Mouse (Mus musculus): Measurements from ENCODE around the gene Tomm40. TPM values are rescaled to one million over a fixed set of nuclear protein-coding genes. Genes with fewer than 3 reads are reported as not detected.

The Tomm40 gene
- total RNA-seq, 1 experiment: 342 TPM

GRCm38 (mm10) chr7:19750217-19751069, 35.2 kb upstream of the Tomm40 start, which contains the start of gene Nectin2:
Gene Nectin2 (minus strand): TSS chr7:19750483.
- DNase-seq (ENCODE audit: low read depth, low spot score): peak; percentile 83
- in situ Hi-C loops (cut with MboI; ENCODE audit: low sequenced_read_pairs in 2 of 2, unreplicated experiment in 2 of 2): loop anchor here in 1 of 2 experiments (10.0 kb wide), 1 partner anchor 64 kb away; no protein-coding TSS in a partner anchor
- TF ChIP-seq ZNF384 (IDR thresholded peaks at IDR 0.05; ENCODE audit: low read depth, low read length) (no peak), HCFC1 (IDR thresholded peaks at IDR 0.05; ENCODE audit: borderline replicate concordance, insufficient read depth, low read length) (no peak), ZC3H11A (IDR thresholded peaks at IDR 0.05; ENCODE audit: borderline replicate concordance, low read depth, low read length) (peak; percentile 35; the same call in 1 of the 2 replicates)
- peaks cover 7 to 21% of the 10 kb centered on the region in 2 experiments for H3K4me1 ChIP-seq (ENCODE audit: control insufficient read depth in 2 of 2, insufficient read depth in 2 of 2, low read length in 2 of 2, poor library complexity in 1 of 2)
- peak within 1 kb of the TSS; percentile 94 for H3K4me3 ChIP-seq (ENCODE audit: insufficient read depth in 1 of 2, low read depth in 1 of 2, low read length in 2 of 2, poor library complexity in 1 of 2, severe bottlenecking in 1 of 2)
- H3K36me3 ChIP-seq (ENCODE audit: control insufficient read depth, insufficient read depth, low read length, poor library complexity, severe bottlenecking): 0 out of 2 replicates have a peak, but pooled peaks cover 5% of the 10 kb centered on the region
- peak within 1 kb of the TSS; percentile 90 for H3K27ac ChIP-seq (ENCODE audit: insufficient read depth, low read depth, low read length, poor library complexity, severe bottlenecking)
- H3K9me3 ChIP-seq (ENCODE audit: control insufficient read depth, insufficient read depth, low read depth, low read length): no peaks in the 10 kb centered on the region
- peak within 1 kb of the TSS; percentile 95 for H3K9ac ChIP-seq (ENCODE audit: insufficient read depth, low read depth, low read length, poor library complexity, severe bottlenecking)

- peak; percentile 99 for DNase-seq (ENCODE audit: low read depth, low spot score)
- H3K27ac ChIP-seq (ENCODE audit: insufficient read depth, low read depth, low read length, poor library complexity, severe bottlenecking): peak overlapping the region; percentile 90
- peak overlapping the region; percentile 95 for H3K9ac ChIP-seq (ENCODE audit: insufficient read depth, low read depth, low read length, poor library complexity, severe bottlenecking)
- peaks cover 11 to 25% of the 10 kb centered on the region in 2 experiments for H3K4me1 ChIP-seq (ENCODE audit: control insufficient read depth in 2 of 2, insufficient read depth in 2 of 2, low read length in 2 of 2, poor library complexity in 1 of 2)
- TF ChIP-seq HCFC1 (IDR thresholded peaks at IDR 0.05; ENCODE audit: borderline replicate concordance, insufficient read depth, low read length): 0 out of 2 replicates have a peak, but pooled peaks have one; percentile 41
- no peak for TF ChIP-seq ZC3H11A (IDR thresholded peaks at IDR 0.05; ENCODE audit: borderline replicate concordance, low read depth, low read length)
- 0 out of 2 replicates have a peak, but pooled peaks have one; percentile 10 for TF ChIP-seq ZNF384 (IDR thresholded peaks at IDR 0.05; ENCODE audit: low read depth, low read length)
- peaks cover 10% of the 10 kb centered on the region; the same call in 1 of the 2 replicates for H3K36me3 ChIP-seq (ENCODE audit: control insufficient read depth, insufficient read depth, low read length, poor library complexity, severe bottlenecking)
- peak overlapping the region; percentile 94 for H3K4me3 ChIP-seq (ENCODE audit: insufficient read depth in 1 of 2, low read depth in 1 of 2, low read length in 2 of 2, poor library complexity in 1 of 2, severe bottlenecking in 1 of 2)
- in situ Hi-C loops (cut with MboI; ENCODE audit: low sequenced_read_pairs in 2 of 2, unreplicated experiment in 2 of 2): loop anchor here in 1 of 2 experiments (5.0 to 10.0 kb wide), 3 partner anchors 38 to 123 kb away; no protein-coding TSS in a partner anchor
- no peaks in the 10 kb centered on the region for H3K9me3 ChIP-seq (ENCODE audit: control insufficient read depth, insufficient read depth, low read depth, low read length)
Measured at GRCm38 (mm10) chr7:19749389-19750216, 34.4 kb upstream of the Tomm40 start.

DNA sequence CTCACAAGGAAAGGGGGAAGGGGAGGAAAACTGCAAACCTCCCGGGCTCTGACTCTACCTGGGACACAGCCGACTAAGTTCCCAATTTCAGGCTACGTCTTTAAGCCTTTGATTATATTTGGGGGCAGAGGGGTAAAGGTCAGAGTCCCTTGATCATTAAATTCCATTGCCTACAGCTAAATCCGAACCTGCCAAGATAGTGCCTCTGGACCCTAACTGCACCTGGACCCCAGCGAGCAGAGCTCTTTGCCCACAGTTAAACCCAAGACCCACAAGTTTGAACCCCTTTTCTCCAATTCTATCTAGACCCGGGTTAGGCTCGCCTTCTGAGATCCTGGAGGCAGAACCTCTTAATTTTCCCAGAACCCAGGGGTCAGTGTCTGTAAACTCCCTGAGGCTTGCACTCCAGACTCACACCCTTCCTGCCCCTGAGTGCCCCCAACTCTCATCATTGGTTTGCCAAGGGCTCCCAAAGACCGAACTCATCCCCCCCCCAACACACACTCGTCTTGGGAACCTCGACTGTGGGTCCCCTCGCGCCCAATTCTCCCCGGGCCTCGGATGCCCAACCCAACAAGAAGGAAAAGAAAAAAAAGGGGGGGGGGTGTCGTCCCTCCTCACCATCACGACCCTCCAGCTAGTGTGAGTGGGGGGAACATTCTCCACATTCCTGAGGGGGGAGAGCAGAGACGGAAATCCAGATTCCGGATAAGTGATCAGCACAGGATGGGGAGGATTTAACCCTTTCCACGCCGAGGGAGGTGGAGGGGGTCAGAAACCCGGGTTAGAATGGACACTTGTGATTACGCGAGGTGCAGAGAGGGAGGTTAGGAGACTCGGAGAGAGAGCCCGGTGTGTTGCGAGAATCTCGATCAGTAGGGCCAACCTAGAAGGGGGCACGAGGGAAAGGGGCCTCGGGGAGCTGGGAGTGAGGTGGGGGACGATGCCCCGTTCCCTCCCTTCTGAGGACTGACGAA, 33.3 kb upstream of the Tomm40 start:
- no peak for DNase-seq (ENCODE audit: low read depth, low spot score)
- Histone ChIP-seq H3K36me3 (ENCODE audit: control insufficient read depth, insufficient read depth, low read length, poor library complexity, severe bottlenecking) (peaks cover 20% of the 10 kb centered on the region), H3K4me3 (ENCODE audit: insufficient read depth in 1 of 2, low read depth in 1 of 2, low read length in 2 of 2, poor library complexity in 1 of 2, severe bottlenecking in 1 of 2) (peak overlapping the region; percentile 94), H3K9me3 (ENCODE audit: control insufficient read depth, insufficient read depth, low read depth, low read length) (no peaks in the 10 kb centered on the region), H3K4me1 (ENCODE audit: control insufficient read depth in 2 of 2, insufficient read depth in 2 of 2, low read length in 2 of 2, poor library complexity in 1 of 2) (peaks cover 11 to 24% of the 10 kb centered on the region in 2 experiments), H3K9ac (ENCODE audit: insufficient read depth, low read depth, low read length, poor library complexity, severe bottlenecking) (peak overlapping the region; percentile 95), H3K27ac (ENCODE audit: insufficient read depth, low read depth, low read length, poor library complexity, severe bottlenecking) (peak overlapping the region; percentile 90)
- TF ChIP-seq ZNF384 (IDR thresholded peaks at IDR 0.05; ENCODE audit: low read depth, low read length) (no peak), MAFK (IDR thresholded peaks at IDR 0.05; ENCODE audit: insufficient read depth, low read depth, low read length) (no peak), HCFC1 (IDR thresholded peaks at IDR 0.05; ENCODE audit: borderline replicate concordance, insufficient read depth, low read length) (no peak), ZC3H11A (IDR thresholded peaks at IDR 0.05; ENCODE audit: borderline replicate concordance, low read depth, low read length) (no peak), CHD2 (IDR thresholded peaks at IDR 0.05; ENCODE audit: low read depth, low read length) (no peak)
- in situ Hi-C loops (cut with MboI; ENCODE audit: low sequenced_read_pairs in 2 of 2, unreplicated experiment in 2 of 2): loop anchor here in 1 of 2 experiments (5.0 kb wide), 2 partner anchors 39 to 124 kb away; no protein-coding TSS in a partner anchor
